Mouse (Mus musculus) midbrain, embryonic 13.5 days (tissue): ENCODE measurements around the gene Olfr135. TPM values are rescaled to one million over a fixed set of nuclear protein-coding genes. Genes with fewer than 3 reads are reported as not detected.

Experiments used
- ATAC-seq: fragments of 200-750 bp; cut with Nextera tagmentation; 2 replicates; pipeline ENCODE4 v1.8.0; 2017; ENCODE audit warnings: mild to moderate bottlenecking, moderate TSS enrichment, moderate library complexity
- H3K27ac ChIP-seq: fragments of 300-500 bp; sonication (generic); 2 replicates; pipeline ENCODE4 v1.5.1; 2015; ENCODE audit warnings: inconsistent platforms, mild to moderate bottlenecking, moderate library complexity
- H3K27me3 ChIP-seq: fragments of 300-500 bp; sonication (generic); 2 replicates; pipeline ENCODE4 v1.6.1; 2015; ENCODE audit warnings: mild to moderate bottlenecking, inconsistent platforms
- H3K36me3 ChIP-seq: fragments of 300-500 bp; sonication (generic); 2 replicates; pipeline ENCODE4 v1.6.1; 2015; ENCODE audit warnings: mild to moderate bottlenecking, inconsistent platforms
- H3K4me1 ChIP-seq: fragments of 300-500 bp; sonication (generic); replicated peaks from 2 replicates; pipeline ENCODE4 v1.6.1; 2015; ENCODE audit warnings: inconsistent platforms
- H3K4me2 ChIP-seq: fragments of 300-500 bp; sonication (generic); replicated peaks from 2 replicates; pipeline ENCODE4 v1.6.1; 2015; ENCODE audit warnings: moderate library complexity, mild to moderate bottlenecking, inconsistent platforms
- H3K4me3 ChIP-seq: fragments of 300-500 bp; sonication (generic); replicated peaks from 2 replicates; pipeline ENCODE4 v1.5.1; 2015; ENCODE audit warnings: mild to moderate bottlenecking, inconsistent platforms
- H3K9ac ChIP-seq: fragments of 300-500 bp; sonication (generic); replicated peaks from 2 replicates; pipeline ENCODE4 v1.6.1; 2015; ENCODE audit warnings: mild to moderate bottlenecking, inconsistent platforms
- H3K9me3 ChIP-seq: fragments of 300-500 bp; sonication (generic); 2 replicates; pipeline ENCODE4 v1.6.1; 2016; ENCODE audit warnings: mild to moderate bottlenecking, inconsistent platforms
- WGBS: fragments of 180-500 bp; shearing (Covaris S2); methylation state at CpG from one replicate; pipeline ENCODE4 v1.1.7; 2015; 5-methylcytosine and 5-hydroxymethylcytosine counted together
- polyA plus RNA-seq: library from polyadenylated mRNA; unstranded; fragments of >200 nt; fragmentation: Nextera tagmentation; extraction: Ambion mirVana; gene quantifications from 2 replicates; pipeline ENCODE4 v1.2.1, GENCODE M21; 2015

Olfr135 gene
- polyA plus RNA-seq = not detected in 2 replicates

- Histone ChIP-seq H3K27me3 (no peaks in the 10 kb centered on the region), H3K9ac (no peak within 1 kb of the TSS), H3K4me1 (no peaks in the 10 kb centered on the region), H3K4me3 (no peak within 1 kb of the TSS), H3K36me3 (no peaks in the 10 kb centered on the region), H3K27ac (no peak within 1 kb of the TSS), H3K9me3 (no peaks in the 10 kb centered on the region), H3K4me2 (no peak within 1 kb of the TSS)
- 90% methylated on average over 1 of the region's 1 CpGs for WGBS
- no peak for ATAC-seq
These were observed at the start of gene Olfr135 for GRCm38 (mm10) chr17:38204035-38204434. Olfr135 (plus strand) TSS chr17:38204335.

- no peak for ATAC-seq
- H3K4me1 ChIP-seq = no peaks in the 10 kb centered on the region
- H3K36me3 ChIP-seq = no peaks in the 10 kb centered on the region
- H3K4me3 ChIP-seq = no peak within 1 kb of the TSS
- H3K4me2 ChIP-seq = no peak within 1 kb of the TSS
- no peaks in the 10 kb centered on the region for H3K27me3 ChIP-seq
- H3K9me3 ChIP-seq = no peaks in the 10 kb centered on the region
- H3K9ac ChIP-seq = no peak within 1 kb of the TSS
- H3K27ac ChIP-seq = no peak within 1 kb of the TSS
- 74% methylated on average over 3 of the region's 3 CpGs for WGBS
These were observed 33.0 kb upstream of the Olfr135 start, which contains the start of gene Olfr134 for GRCm38 (mm10) chr17:38171088-38171487. Olfr134 (plus strand) TSS chr17:38171388.

Other genes with a start within 250 kb of the Olfr135 start
- not detected in 2 replicates for gene Olfr129, start 144.3 kb upstream of the Olfr135 start, polyA plus RNA-seq
- gene Olfr130, start 140.4 kb upstream of the Olfr135 start, polyA plus RNA-seq = not detected in 2 replicates
- gene Olfr131, start 115.6 kb upstream of the Olfr135 start, polyA plus RNA-seq = not detected in 2 replicates
- gene Olfr132, start 69.8 kb upstream of the Olfr135 start, polyA plus RNA-seq = not detected in 2 replicates
- gene Olfr133, start 59.1 kb upstream of the Olfr135 start, polyA plus RNA-seq = not detected in 2 replicates
- not detected in 2 replicates for gene Olfr134, start 32.9 kb upstream of the Olfr135 start, polyA plus RNA-seq
- not detected in 2 replicates for gene Olfr138, start 56.7 kb downstream of the Olfr135 start, polyA plus RNA-seq
- gene Olfr137, start 103.2 kb downstream of the Olfr135 start, polyA plus RNA-seq = not detected in 2 replicates
- not detected in 2 replicates for gene Olfr136, start 125.5 kb downstream of the Olfr135 start, polyA plus RNA-seq
- not detected in 2 replicates for gene Esp36, start 215.8 kb downstream of the Olfr135 start, polyA plus RNA-seq